Mouse (Mus musculus) left cerebral cortex, postnatal 25 days (tissue): ENCODE data around the gene 2310007B03Rik. TPM values are rescaled to one million over a fixed set of nuclear protein-coding genes. Genes with fewer than 3 reads are reported as not detected.

Source experiments
- DNase-seq, 2 experiments: peaks; one replicate each; pipeline ENCODE4 v3.0.0; 2022; ENCODE audit warnings: low spot score in 2 of 2, mixed read lengths in 1 of 2
- intact Hi-C: fragments of 180-260 bp; cut with DNase I; formaldehyde crosslinking; loops from one replicate; pipeline ENCODE4 v1.15.1; 2025
- total RNA-seq, 2 experiments: library from RNA; stranded (reverse); gene quantifications; 2 replicates each; pipeline ENCODE4 v1.2.3; 2021

2310007B03Rik gene
- total RNA-seq, 2 experiments from 2014 or later, result not detected

DNA sequence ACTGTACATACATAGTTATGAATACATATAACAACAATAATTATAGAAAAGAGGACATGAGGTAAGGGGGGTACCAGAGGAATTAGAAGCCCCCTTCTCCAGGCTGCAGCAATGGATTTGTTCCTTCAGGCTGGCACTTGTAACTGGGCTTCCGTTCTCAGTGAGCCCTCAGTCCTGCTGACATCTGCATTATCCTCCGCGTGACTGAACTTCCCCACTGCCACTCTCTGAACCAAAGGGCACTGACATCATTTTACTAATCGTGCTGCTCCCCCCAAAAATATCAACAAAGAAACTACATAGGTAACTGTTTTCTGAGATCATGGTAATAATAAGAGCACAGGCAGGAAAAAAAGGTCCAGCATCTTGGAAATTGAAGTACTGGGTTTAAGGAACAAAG is 41.9 kb downstream of the 2310007B03Rik start:
- intact Hi-C loops, result no loop called here
- DNase-seq, result no peak

- intact Hi-C loops, result no loop called here
- DNase-seq, result no peak
Measured at GRCm38 (mm10) chr1:93115471-93115870, 45.3 kb downstream of the 2310007B03Rik start.

DNA sequence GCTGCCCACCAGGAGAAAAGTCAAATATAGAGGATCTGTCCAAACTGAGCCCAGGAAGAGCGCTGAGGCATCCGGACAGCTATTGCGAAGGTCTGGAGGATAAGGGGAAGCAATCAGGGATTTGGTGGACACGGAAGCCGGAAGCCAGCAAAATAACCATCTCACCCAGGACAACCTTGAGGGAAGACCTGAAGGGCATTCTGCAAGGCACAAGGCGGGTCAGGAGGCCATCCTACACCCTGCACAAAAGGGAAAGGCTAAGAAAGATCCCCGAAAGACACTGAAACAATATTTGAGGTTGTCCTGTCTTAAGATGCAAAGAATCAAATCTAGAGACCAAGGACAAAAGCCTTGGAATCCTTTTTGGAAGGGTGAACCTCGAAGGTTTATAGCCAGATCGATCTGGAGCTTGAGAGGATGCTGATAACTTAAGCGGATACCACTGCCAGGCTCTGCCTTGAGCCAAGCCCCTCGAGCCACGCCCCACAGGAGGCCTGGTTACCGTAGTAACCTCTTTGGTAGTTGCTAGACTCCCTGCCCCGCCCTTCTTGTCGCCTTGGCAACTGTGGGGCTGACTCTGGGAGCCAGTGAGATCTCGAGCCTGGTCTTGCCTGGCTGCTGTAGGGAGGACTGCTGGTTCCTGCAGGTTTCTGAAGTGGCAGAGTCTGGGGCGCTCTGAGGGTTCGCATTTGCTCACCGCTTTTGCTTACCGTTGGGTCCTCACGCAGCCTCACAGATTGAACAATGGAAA is 45.9 kb downstream of the 2310007B03Rik start:
- intact Hi-C loops, result no loop called here
- peak; percentile 76 to 90 for DNase-seq

GRCm38 (mm10) chr1:93102700-93103099 is 58.0 kb downstream of the 2310007B03Rik start:
- no peak for DNase-seq
- intact Hi-C loops, result no loop called here

GRCm38 (mm10) chr1:93101571-93102061 is 59.1 kb downstream of the 2310007B03Rik start, which contains the start of gene Kif1a:
TSS of gene Kif1a (minus strand) at chr1:93101951.
- peak; percentile 91 to 98 for DNase-seq
- intact Hi-C loops, result loop anchor here (1.0 kb wide), 1 partner anchor 16 kb away; no protein-coding TSS in a partner anchor

Other genes with a start within 250 kb of the 2310007B03Rik start
- 10 to 100 TPM; 44.4 to 47.8 TPM for gene Capn10, start 226.6 kb downstream of the 2310007B03Rik start, total RNA-seq
- under 1 TPM; 0.18 to 0.48 TPM for gene Gpr35, start 210.1 kb downstream of the 2310007B03Rik start, total RNA-seq
- not detected for gene Aqp12, start 154.6 kb downstream of the 2310007B03Rik start, total RNA-seq
- 100 to 1,000 TPM; 724 to 739 TPM for gene Kif1a, start 59.0 kb downstream of the 2310007B03Rik start, total RNA-seq
- not detected for gene Agxt, start 25.7 kb downstream of the 2310007B03Rik start, total RNA-seq
- gene Crocc2, start 7.8 kb upstream of the 2310007B03Rik start, total RNA-seq, result under 1 TPM; 0.07 to 0.09 TPM
- gene Sned1, start 74.9 kb upstream of the 2310007B03Rik start, total RNA-seq, result 1 to 10 TPM; 6.1 to 6.9 TPM
- gene Mterf4, start 145.0 kb upstream of the 2310007B03Rik start, total RNA-seq, result 10 to 100 TPM; 20.4 to 23.3 TPM
- 10 to 100 TPM; 81.1 to 84.7 TPM for gene Ppp1r7, start 181.9 kb upstream of the 2310007B03Rik start, total RNA-seq
- 1 to 10 TPM; 3.9 to 9.4 TPM for gene Pask, start 182.5 kb upstream of the 2310007B03Rik start, total RNA-seq
- under 1 TPM in 1 of 2 experiments, not detected in 1; 0.14 TPM for gene Ano7, start 213.0 kb upstream of the 2310007B03Rik start, total RNA-seq